Mouse (Mus musculus) monocyte, adult 2 months (primary cell): ENCODE measurements around the gene Slc38a9.

Experiments
- DNase-seq, 2 experiments: peaks; one replicate each; pipeline ENCODE4 v3.0.0; 2022; ENCODE audit warnings: low spot score in 2 of 2, low read depth in 1 of 2

The Slc38a9 gene

GRCm38 (mm10) chr13:112763531-112764091 lies 103.1 kb downstream of the Slc38a9 start:
- no peak for DNase-seq

GRCm38 (mm10) chr13:112764556-112764955 lies 104.0 kb downstream of the Slc38a9 start:
- DNase-seq, result no peak

- no peak for DNase-seq
Measured at GRCm38 (mm10) chr13:112765654-112766053, 105.1 kb downstream of the Slc38a9 start.

- DNase-seq, result no peak
Measured at GRCm38 (mm10) chr13:112770528-112771328, 110.2 kb downstream of the Slc38a9 start.

GRCm38 (mm10) chr13:112771447-112772208 lies 111.1 kb downstream of the Slc38a9 start:
- no peak for DNase-seq

GRCm38 (mm10) chr13:112772252-112772651 lies 111.7 kb downstream of the Slc38a9 start:
- no peak for DNase-seq

- DNase-seq, result no peak
Measured at GRCm38 (mm10) chr13:112772861-112773260, 112.3 kb downstream of the Slc38a9 start.

- no peak for DNase-seq
Measured at GRCm38 (mm10) chr13:112773991-112774675, 113.6 kb downstream of the Slc38a9 start.

- DNase-seq, result no peak
Measured at GRCm38 (mm10) chr13:112775856-112776255, 115.3 kb downstream of the Slc38a9 start.

- DNase-seq, result no peak
Measured at GRCm38 (mm10) chr13:112778407-112778806, 117.9 kb downstream of the Slc38a9 start.

- no peak for DNase-seq
Measured at GRCm38 (mm10) chr13:112785305-112785704, 124.8 kb downstream of the Slc38a9 start.

GRCm38 (mm10) chr13:112786142-112786541 lies 125.6 kb downstream of the Slc38a9 start:
- DNase-seq, result no peak

GRCm38 (mm10) chr13:112786942-112787533 lies 126.5 kb downstream of the Slc38a9 start:
- DNase-seq, result no peak
